ENCODE assay signal across 11 mouse cellular contexts in the genomic region with DNA sequence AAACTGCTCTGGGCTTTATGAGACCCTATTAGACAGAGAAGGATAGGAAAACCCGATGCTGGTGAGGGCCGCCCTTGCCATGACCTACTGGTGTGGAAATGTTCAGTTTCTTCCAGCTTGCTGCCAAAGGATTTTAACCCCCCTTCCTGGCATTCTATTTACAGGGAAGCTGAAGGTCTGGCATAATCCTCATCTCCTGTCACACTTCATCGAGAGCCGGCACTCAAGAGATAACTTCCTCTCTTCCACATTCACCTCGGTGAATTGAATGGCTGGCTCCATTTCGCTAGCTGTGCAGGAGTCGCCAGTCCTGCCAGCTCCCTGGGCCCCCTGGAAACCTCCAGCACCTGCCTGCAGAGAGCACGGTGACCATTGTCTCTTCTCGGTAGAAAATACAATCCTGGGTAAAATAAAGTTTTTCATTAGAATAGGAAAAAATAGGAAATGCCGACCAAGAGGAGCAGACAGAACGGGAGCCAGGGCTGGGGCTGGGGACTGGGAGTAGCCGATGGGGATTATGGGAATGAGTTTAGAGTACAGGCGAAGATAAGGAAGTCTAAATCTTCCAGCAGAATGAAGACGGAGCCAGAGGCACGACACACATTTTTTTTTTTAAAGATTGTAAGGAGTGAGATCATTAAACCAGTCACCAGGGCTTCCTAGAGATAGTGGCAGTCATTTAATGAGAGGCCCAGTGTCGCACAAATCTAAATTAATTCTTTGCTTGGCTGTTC.
A peak's percentile ranks its signal among the peaks of the same experiment; 100 is the strongest.
DNase-seq lines count a peak whose midpoint lies in the region; ATAC-seq and TF ChIP-seq lines count a peak whose summit lies in the region.
"Had no signal": no experiment of that assay in that cellular context is flagged by ENCODE, and none has a peak within 500 bp of the region (broad histone marks: within the 10 kb centered on the region; RNA-seq: fewer than 3 reads in every experiment).

No protein-coding gene starts in this region.

- no peaks in the 10 kb centered on the region for H3K36me3 ChIP-seq in hindbrain, embryonic 12.5 days
- no peaks in the 10 kb centered on the region for H3K36me3 ChIP-seq in hindbrain, embryonic 10.5 days
- H3K36me3 ChIP-seq in intestine, embryonic 16.5 days (ENCODE audit: control insufficient read depth, insufficient read depth, low read length), result no peaks in the 10 kb centered on the region
- H3K36me3 ChIP-seq in stomach, postnatal 0 days (ENCODE audit: control insufficient read depth, insufficient read depth, low read length), result no peaks in the 10 kb centered on the region

- TF ChIP-seq CTCF in stomach, postnatal 0 days (IDR thresholded peaks at IDR 0.05; ENCODE audit: low read depth), result no peak

- WGBS in hindbrain, embryonic 12.5 days, result 59% methylated on average over 16 of the region's 16 CpGs
- WGBS in hindbrain, embryonic 10.5 days, result 67% methylated on average over 16 of the region's 16 CpGs
- WGBS in intestine, embryonic 16.5 days, result 32% methylated on average over 16 of the region's 16 CpGs
- WGBS in stomach, postnatal 0 days, result 33% methylated on average over 16 of the region's 16 CpGs

- no peak for DNase-seq in hindbrain, embryonic 10.5 days (ENCODE audit: low spot score)
- peak; percentile 38 for DNase-seq in urinary bladder, postnatal 14 days (ENCODE audit: low spot score)
- no peak for DNase-seq in urinary bladder, postnatal 10 days (ENCODE audit: low spot score)
- no peak for DNase-seq in stomach, postnatal 0 days (ENCODE audit: low spot score)
- no peak for DNase-seq in c-Kit-positive CD71-positive TER-119-positive erythroid progenitor cells, embryonic 14.5 days (ENCODE audit: low spot score)
- no peak for DNase-seq in embryo, embryonic 10 days (ENCODE audit: low spot score)
- DNase-seq: B cell, adult 2 months; cerebellum, adult 11-12 months; layer of hippocampus, postnatal 36 days had no signal

- H3K9ac ChIP-seq in hindbrain, embryonic 12.5 days, result no peak overlapping the region
- no peak overlapping the region; the same call in 1 of the 2 replicates for H3K9ac ChIP-seq in intestine, embryonic 16.5 days (ENCODE audit: low read depth, low read length)
- no peak overlapping the region for H3K9ac ChIP-seq in stomach, postnatal 0 days (ENCODE audit: low read length)

- TF ChIP-seq EP300 in stomach, postnatal 0 days (optimal IDR thresholded peaks at IDR 0.05), result no peak

- H3K4me3 ChIP-seq in hindbrain, embryonic 12.5 days, result no peak overlapping the region
- H3K4me3 ChIP-seq in hindbrain, embryonic 10.5 days, result no peak overlapping the region
- H3K4me3 ChIP-seq in intestine, embryonic 16.5 days (ENCODE audit: low read length), result no peak overlapping the region
- H3K4me3 ChIP-seq in stomach, postnatal 0 days (ENCODE audit: low read depth, low read length), result no peak overlapping the region

- no peaks in the 10 kb centered on the region for H3K9me3 ChIP-seq in hindbrain, embryonic 12.5 days (replicated peaks)
- H3K9me3 ChIP-seq in hindbrain, embryonic 10.5 days, result no peaks in the 10 kb centered on the region
- no peaks in the 10 kb centered on the region for H3K9me3 ChIP-seq in intestine, embryonic 16.5 days (ENCODE audit: control insufficient read depth, low read length)
- no peaks in the 10 kb centered on the region for H3K9me3 ChIP-seq in stomach, postnatal 0 days (ENCODE audit: control insufficient read depth, low read length)

- H3K27ac ChIP-seq in hindbrain, embryonic 12.5 days, result peak overlapping the region; percentile 23; the same call in 1 of the 2 replicates
- H3K27ac ChIP-seq in hindbrain, embryonic 10.5 days, result no peak overlapping the region
- peak overlapping the region; percentile 55 for H3K27ac ChIP-seq in intestine, embryonic 16.5 days (ENCODE audit: low read length)
- peak overlapping the region; percentile 36; the same call in 1 of the 2 replicates for H3K27ac ChIP-seq in stomach, postnatal 0 days (replicated peaks)

- H3K4me1 ChIP-seq in hindbrain, embryonic 12.5 days, result peaks cover 23% of the 10 kb centered on the region
- peaks cover 44% of the 10 kb centered on the region for H3K4me1 ChIP-seq in hindbrain, embryonic 10.5 days (replicated peaks)
- peaks cover 22% of the 10 kb centered on the region for H3K4me1 ChIP-seq in intestine, embryonic 16.5 days (ENCODE audit: control insufficient read depth, insufficient read depth, low read length)
- no peaks in the 10 kb centered on the region for H3K4me1 ChIP-seq in stomach, postnatal 0 days (replicated peaks; ENCODE audit: control insufficient read depth, insufficient read depth)

- no peak overlapping the region for H3K4me2 ChIP-seq in hindbrain, embryonic 12.5 days (replicated peaks)
- peak overlapping the region; percentile 40 for H3K4me2 ChIP-seq in intestine, embryonic 16.5 days (ENCODE audit: low read depth, low read length)
- H3K4me2 ChIP-seq in stomach, postnatal 0 days (replicated peaks; ENCODE audit: low read depth), result peak overlapping the region; percentile 35

- no peak for ATAC-seq in hindbrain, embryonic 12.5 days (ENCODE audit: low FRiP score)
- 0 out of 2 replicates have a peak, but pooled peaks have one; percentile 22 for ATAC-seq in intestine, embryonic 16.5 days
- no peak for ATAC-seq in stomach, postnatal 0 days (ENCODE audit: low FRiP score, low TSS enrichment)

- H3K27me3 ChIP-seq in hindbrain, embryonic 12.5 days, result peaks cover 33% of the 10 kb centered on the region
- peaks cover 55% of the 10 kb centered on the region for H3K27me3 ChIP-seq in hindbrain, embryonic 10.5 days (ENCODE audit: insufficient read depth, poor library complexity, severe bottlenecking)
- no peaks in the 10 kb centered on the region for H3K27me3 ChIP-seq in intestine, embryonic 16.5 days (replicated peaks; ENCODE audit: control insufficient read depth, insufficient read depth, low read length)
- no peaks in the 10 kb centered on the region; the same call in 1 of the 2 replicates for H3K27me3 ChIP-seq in stomach, postnatal 0 days (ENCODE audit: control insufficient read depth, insufficient read depth, low read length)
